In the genomic region with DNA sequence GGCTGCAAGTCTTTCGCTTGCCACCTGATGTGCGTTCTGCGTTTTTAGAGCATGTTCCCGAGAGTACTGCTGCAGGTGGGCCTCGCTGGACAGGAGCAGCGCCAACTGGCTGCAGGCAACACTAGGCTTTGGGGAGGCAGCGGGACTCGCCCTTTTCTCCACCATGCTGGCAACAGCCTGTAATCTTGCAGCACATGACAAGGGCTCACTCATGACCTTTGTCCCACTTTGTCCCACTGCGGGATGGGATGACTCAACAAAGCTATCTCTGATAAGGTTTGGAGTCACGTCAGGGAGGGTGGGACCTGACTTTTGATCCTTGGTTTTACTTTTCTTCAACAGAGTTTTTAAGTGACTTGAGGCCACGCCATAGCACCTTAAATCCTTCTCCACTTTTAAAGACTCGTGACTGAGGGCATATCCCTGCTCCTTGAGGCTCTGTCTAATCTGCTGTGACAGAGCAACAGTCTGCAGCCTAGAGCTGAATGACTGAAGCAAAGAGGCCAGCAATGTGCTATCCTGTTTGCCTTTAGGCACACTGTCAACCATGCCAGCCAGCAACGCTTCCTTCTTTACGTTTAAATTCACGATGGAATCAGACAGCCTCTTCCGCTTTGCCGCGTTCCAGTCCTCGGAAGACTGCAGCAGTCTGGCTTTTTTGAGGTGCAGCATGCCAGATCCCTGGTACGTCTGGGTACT, we compare ENCODE assay signal across 12 mouse cellular contexts.
DNase-seq lines count a peak whose midpoint lies in the region; ATAC-seq and TF ChIP-seq lines count a peak whose summit lies in the region.
"Had no signal": no experiment of that assay in that cellular context is flagged by ENCODE, and none has a peak within 500 bp of the region (broad histone marks: within the 10 kb centered on the region; RNA-seq: fewer than 3 reads in every experiment).

No protein-coding gene starts in this region.

- H3K4me2 ChIP-seq in forebrain, embryonic 13.5 days, result no peak overlapping the region
- H3K4me2 ChIP-seq: embryonic facial prominence, embryonic 15.5 days; hindbrain, embryonic 14.5 days; limb, embryonic 13.5 days; neural tube, embryonic 12.5 days had no signal

- no peak overlapping the region for H3K9ac ChIP-seq in liver, adult 2 months (ENCODE audit: low read depth, low read length)
- no peak overlapping the region for H3K9ac ChIP-seq in forebrain, embryonic 13.5 days
- H3K9ac ChIP-seq: embryonic facial prominence, embryonic 15.5 days; hindbrain, embryonic 14.5 days; limb, embryonic 13.5 days; neural tube, embryonic 12.5 days had no signal

- no peak overlapping the region; the same call in 1 of the 2 replicates for H3K27ac ChIP-seq in liver, adult 2 months (replicated peaks; ENCODE audit: insufficient read depth, low read depth, low read length)
- H3K27ac ChIP-seq in hindbrain, embryonic 10.5 days, result no peak overlapping the region
- H3K27ac ChIP-seq in forebrain, embryonic 13.5 days, result no peak overlapping the region
- H3K27ac ChIP-seq: embryonic facial prominence, embryonic 15.5 days; hindbrain, embryonic 14.5 days; limb, embryonic 13.5 days; neural tube, embryonic 12.5 days had no signal

- DNase-seq in G1E (ENCODE audit: low spot score) (peak; percentile 43), ZHBTc4 (ENCODE audit: low read depth, low spot score) (peak; percentile 17)
- DNase-seq in heart, adult 9 months (ENCODE audit: low spot score in 2 of 2), result peak; percentile 69 to 77
- DNase-seq in liver, adult 2 months (ENCODE audit: extremely low read depth, low read depth, low spot score), result peak; percentile 77
- DNase-seq in hindbrain, embryonic 10.5 days (ENCODE audit: low spot score), result no peak
- DNase-seq in gastrocnemius, postnatal 36 days, result no peak
- DNase-seq in layer of hippocampus, adult 8-10 months (ENCODE audit: low spot score in 2 of 2), result no peak

- H3K36me3 ChIP-seq in G1E (replicated peaks), result peaks cover 76% of the 10 kb centered on the region
- H3K36me3 ChIP-seq in liver, adult 2 months (ENCODE audit: control insufficient read depth, insufficient read depth, low read length), result peaks cover 18% of the 10 kb centered on the region
- H3K36me3 ChIP-seq in hindbrain, embryonic 10.5 days, result peaks cover 62% of the 10 kb centered on the region
- H3K36me3 ChIP-seq in forebrain, embryonic 13.5 days (ENCODE audit: poor library complexity, severe bottlenecking), result peaks cover 40% of the 10 kb centered on the region

- H3K4me3 ChIP-seq in G1E (ENCODE audit: low read depth, low read length), result peak overlapping the region; percentile 24; the same call in 1 of the 2 replicates
- no peak overlapping the region for H3K4me3 ChIP-seq in liver, adult 2 months (ENCODE audit: insufficient read depth, low read depth, low read length)
- no peak overlapping the region for H3K4me3 ChIP-seq in hindbrain, embryonic 10.5 days
- no peak overlapping the region for H3K4me3 ChIP-seq in forebrain, embryonic 13.5 days
- H3K4me3 ChIP-seq: embryonic facial prominence, embryonic 15.5 days; limb, embryonic 13.5 days; neural tube, embryonic 12.5 days had no signal

- H3K79me2 ChIP-seq in liver, adult 2 months (ENCODE audit: control insufficient read depth, insufficient read depth, low read length), result no peaks in the 10 kb centered on the region; the same call in 1 of the 2 replicates

- H3K4me1 ChIP-seq in G1E (ENCODE audit: insufficient read depth, low read depth, low read length), result peaks cover 56% of the 10 kb centered on the region
- peaks cover 3% of the 10 kb centered on the region for H3K4me1 ChIP-seq in liver, adult 2 months (ENCODE audit: control insufficient read depth, insufficient read depth, low read length)
- 0 out of 2 replicates have a peak, but pooled peaks cover 7% of the 10 kb centered on the region for H3K4me1 ChIP-seq in hindbrain, embryonic 10.5 days (replicated peaks)
- no peaks in the 10 kb centered on the region for H3K4me1 ChIP-seq in forebrain, embryonic 13.5 days
- H3K4me1 ChIP-seq: embryonic facial prominence, embryonic 15.5 days; limb, embryonic 13.5 days; neural tube, embryonic 12.5 days had no signal

- H3K27me3 ChIP-seq in G1E (ENCODE audit: insufficient read depth, low read length), result no peaks in the 10 kb centered on the region
- no peaks in the 10 kb centered on the region for H3K27me3 ChIP-seq in liver, adult 2 months (ENCODE audit: control insufficient read depth, insufficient read depth, low read length)
- no peaks in the 10 kb centered on the region for H3K27me3 ChIP-seq in hindbrain, embryonic 10.5 days (ENCODE audit: insufficient read depth, poor library complexity, severe bottlenecking)
- no peaks in the 10 kb centered on the region for H3K27me3 ChIP-seq in forebrain, embryonic 13.5 days
- H3K27me3 ChIP-seq: embryonic facial prominence, embryonic 15.5 days; limb, embryonic 13.5 days; neural tube, embryonic 12.5 days had no signal

- 68% methylated on average over 20 of the region's 20 CpGs for WGBS in liver, adult 2 months
- WGBS in hindbrain, embryonic 10.5 days, result 91% methylated on average over 20 of the region's 20 CpGs
- 94% methylated on average over 20 of the region's 20 CpGs for WGBS in forebrain, embryonic 13.5 days

- no peak for TF ChIP-seq POLR2A in liver, adult 2 months (IDR thresholded peaks at IDR 0.05; ENCODE audit: extremely low read depth, insufficient read depth, low read length)

- peak; percentile 84 for ATAC-seq in G1E (ENCODE audit: extremely low read depth, insufficient number of reproducible peaks, low FRiP score, poor library complexity, severe bottlenecking)
- no peak for ATAC-seq in forebrain, embryonic 13.5 days

- intact Hi-C loops in gastrocnemius, postnatal 36 days (cut with DNase I), result no loop called here

- TF ChIP-seq CTCF in G1E (IDR thresholded peaks at IDR 0.05; ENCODE audit: low read depth, low read length), result no peak
- TF ChIP-seq CTCF in liver, adult 2 months (IDR thresholded peaks at IDR 0.05; ENCODE audit: low read depth, low read length), result no peak

- no peaks in the 10 kb centered on the region for H3K9me3 ChIP-seq in G1E (replicated peaks)
- no peaks in the 10 kb centered on the region for H3K9me3 ChIP-seq in hindbrain, embryonic 10.5 days
- H3K9me3 ChIP-seq in forebrain, embryonic 13.5 days (replicated peaks), result no peaks in the 10 kb centered on the region
- H3K9me3 ChIP-seq: embryonic facial prominence, embryonic 15.5 days; limb, embryonic 13.5 days; neural tube, embryonic 12.5 days had no signal

Comparison
In these comparisons a context has a peak if more than half of its experiments do, and no peak if none do; other contexts are left out.
1. DNase-seq: peak in G1E (single experiment), ZHBTc4 (single experiment), heart, adult 9 months (2 of 2) and liver, adult 2 months (single experiment); none in hindbrain, embryonic 10.5 days (single experiment), gastrocnemius, postnatal 36 days (0 of 2) and layer of hippocampus, adult 8-10 months (0 of 2).